Mouse (Mus musculus) brain, adult 10 weeks (tissue): ENCODE data around the gene Hamp. TPM values are rescaled to one million over a fixed set of nuclear protein-coding genes. Genes with fewer than 3 reads are reported as not detected.

Experiments
- polyA plus RNA-seq: library from polyadenylated mRNA; stranded (reverse); fragments of 350-450 nt; fragmentation: Illumina TruSeq; extraction: RNeasy Lipid Tissue Mini Kit (QIAGEN cat#74804); gene quantifications from one replicate; pipeline ENCODE4 v1.2.3, GENCODE M21; 2015; ENCODE audit warnings: low read depth, low replicate concordance

Hamp gene
- not detected for polyA plus RNA-seq

GRCm38 (mm10) chr7:30943909-30944635, at the start of gene Hamp:
Hamp (minus strand) TSS chr7:30944032.

GRCm38 (mm10) chr7:30973501-30974289, 29.9 kb upstream of the Hamp start, which contains the start of gene Fam187b:
Fam187b (plus strand) TSS chr7:30973790.

DNA sequence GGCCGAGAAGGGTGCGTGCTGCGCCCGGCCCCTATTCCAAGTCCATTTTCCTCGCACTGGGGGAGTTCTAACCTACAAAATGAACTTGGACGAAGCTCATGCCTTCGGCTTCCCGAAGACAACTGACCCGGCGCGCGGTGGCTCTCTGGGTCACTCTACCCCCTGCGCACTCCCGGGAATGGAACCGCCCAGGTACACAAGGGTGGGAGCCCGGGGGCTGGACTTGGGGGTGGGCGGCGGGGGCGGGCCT, 29.3 kb upstream of the Hamp start, which contains the start of gene Lsr:
Lsr (minus strand) TSS at position 214 of the 250 bp plus-strand sequence.

DNA sequence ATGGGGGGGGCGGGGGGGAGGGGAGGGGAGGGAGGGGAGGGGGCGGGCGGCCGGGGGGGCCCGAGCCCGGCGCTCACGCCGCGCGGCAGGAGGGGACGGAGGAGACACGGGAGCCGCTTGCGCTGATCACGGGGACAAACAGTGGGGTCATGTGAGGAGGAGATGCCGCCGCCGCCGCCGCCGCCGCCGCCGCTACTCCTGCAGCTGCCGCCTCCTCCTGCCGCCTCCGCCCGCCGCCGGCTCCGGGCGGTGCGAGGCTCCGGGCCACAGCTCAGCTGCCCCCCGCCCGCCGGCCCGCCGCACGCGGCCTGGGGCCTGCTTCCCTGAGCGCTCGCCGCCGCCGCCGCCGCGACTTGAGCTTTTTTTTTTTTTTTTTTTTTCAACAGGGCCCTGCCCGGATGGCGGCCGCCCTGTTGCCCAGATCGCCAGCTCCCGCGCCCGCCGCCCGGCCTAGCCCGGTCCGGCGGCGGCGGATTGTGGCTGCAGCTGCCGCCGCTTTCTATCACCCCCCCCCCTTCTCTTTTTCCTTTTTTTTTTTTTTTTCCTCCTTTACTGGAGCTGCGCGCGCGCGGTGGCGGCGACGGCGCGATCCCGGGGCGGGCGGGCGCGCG, 13.0 kb upstream of the Hamp start, which contains the start of gene Usf2:
Usf2 (minus strand) TSS at position 48 of the 611 bp plus-strand sequence.

GRCm38 (mm10) chr7:30924581-30924980, 19.3 kb downstream of the Hamp start, which contains the start of gene Hamp2:
Hamp2 (minus strand) TSS chr7:30924681.

GRCm38 (mm10) chr7:30914732-30915131, 29.1 kb downstream of the Hamp start, which contains the start of gene Mag:
Mag (minus strand) TSS chr7:30914873.

Other genes starting within 250 kb of the Hamp start
- not detected for gene 2200002J24Rik, start 245.1 kb downstream of the Hamp start, polyA plus RNA-seq
- 0.59 TPM for gene Atp4a, start 231.8 kb downstream of the Hamp start, polyA plus RNA-seq
- 184 TPM for gene Tmem147, start 214.5 kb downstream of the Hamp start, polyA plus RNA-seq
- not detected for gene Gapdhs, start 200.4 kb downstream of the Hamp start, polyA plus RNA-seq
- 6.5 TPM for gene Sbsn, start 192.6 kb downstream of the Hamp start, polyA plus RNA-seq
- gene Dmkn, start 180.3 kb downstream of the Hamp start, polyA plus RNA-seq, result 14.4 TPM
- not detected for gene Krtdap, start 156.1 kb downstream of the Hamp start, polyA plus RNA-seq
- gene Ffar2, start 120.3 kb downstream of the Hamp start, polyA plus RNA-seq, result not detected
- gene Ffar3, start 87.9 kb downstream of the Hamp start, polyA plus RNA-seq, result not detected
- not detected for gene Ffar1, start 82.5 kb downstream of the Hamp start, polyA plus RNA-seq
- 0.55 TPM for gene Cd22, start 63.7 kb downstream of the Hamp start, polyA plus RNA-seq
- gene Mag, start 29.2 kb downstream of the Hamp start, polyA plus RNA-seq, result 324 TPM
- not detected for gene Hamp2, start 19.4 kb downstream of the Hamp start, polyA plus RNA-seq
- gene Usf2, start 12.8 kb upstream of the Hamp start, polyA plus RNA-seq, result 193 TPM
- 8.0 TPM for gene Lsr, start 29.4 kb upstream of the Hamp start, polyA plus RNA-seq
- gene Fam187b, start 29.8 kb upstream of the Hamp start, polyA plus RNA-seq, result not detected
- 51.2 TPM for gene Fxyd5, start 98.4 kb upstream of the Hamp start, polyA plus RNA-seq
- gene Fxyd7, start 107.4 kb upstream of the Hamp start, polyA plus RNA-seq, result 169 TPM
- 148 TPM for gene Fxyd1, start 113.2 kb upstream of the Hamp start, polyA plus RNA-seq
- 27.6 TPM for gene Lgi4, start 115.3 kb upstream of the Hamp start, polyA plus RNA-seq
- gene Fxyd3, start 132.7 kb upstream of the Hamp start, polyA plus RNA-seq, result not detected
- 2.6 TPM for gene Hpn, start 171.3 kb upstream of the Hamp start, polyA plus RNA-seq
- gene Scn1b, start 183.0 kb upstream of the Hamp start, polyA plus RNA-seq, result 542 TPM
- 112 TPM for gene Gramd1a, start 211.9 kb upstream of the Hamp start, polyA plus RNA-seq